Mouse (Mus musculus) liver, embryonic 15.5 days (tissue): Measurements from ENCODE around the gene Arhgef17. TPM values are rescaled to one million over a fixed set of nuclear protein-coding genes. Genes with fewer than 3 reads are reported as not detected.

ENCODE experiments used
- ATAC-seq: fragments of 200-750 bp; cut with Nextera tagmentation; 2 replicates; pipeline ENCODE4 v1.8.0; 2017; ENCODE audit warnings: moderate number of reproducible peaks, mild to moderate bottlenecking, moderate library complexity; ENCODE audit not compliant: insufficient read depth
- H3K27ac ChIP-seq: fragments of 300-500 bp; sonication (generic); replicated peaks from 2 replicates; pipeline ENCODE4 v1.5.1; 2015; ENCODE audit warnings: mild to moderate bottlenecking, inconsistent platforms
- H3K27me3 ChIP-seq: fragments of 300-500 bp; sonication (generic); 2 replicates; pipeline ENCODE4 v1.6.1; 2015; ENCODE audit warnings: mild to moderate bottlenecking, inconsistent platforms
- H3K36me3 ChIP-seq: fragments of 300-500 bp; sonication (generic); replicated peaks from 2 replicates; pipeline ENCODE4 v1.6.1; 2015; ENCODE audit warnings: moderate library complexity, mild to moderate bottlenecking, inconsistent platforms
- H3K4me1 ChIP-seq: fragments of 300-500 bp; sonication (generic); replicated peaks from 2 replicates; pipeline ENCODE4 v1.6.1; 2015; ENCODE audit warnings: inconsistent platforms
- H3K4me2 ChIP-seq: fragments of 300-500 bp; sonication (generic); 2 replicates; pipeline ENCODE4 v1.6.1; 2015; ENCODE audit warnings: moderate library complexity, mild to moderate bottlenecking, inconsistent platforms
- H3K4me3 ChIP-seq: fragments of 300-500 bp; sonication (generic); replicated peaks from 2 replicates; pipeline ENCODE4 v1.5.1; 2015; ENCODE audit warnings: mild to moderate bottlenecking, inconsistent platforms
- H3K9ac ChIP-seq: fragments of 300-500 bp; sonication (generic); 2 replicates; pipeline ENCODE4 v1.6.1; 2015; ENCODE audit warnings: moderate library complexity, mild to moderate bottlenecking, inconsistent platforms
- H3K9me3 ChIP-seq: fragments of 300-500 bp; sonication (generic); replicated peaks from 2 replicates; pipeline ENCODE4 v1.6.1; 2016; ENCODE audit warnings: inconsistent platforms
- WGBS: fragments of 180-500 bp; shearing (Covaris S2); methylation state at CpG from one replicate; pipeline ENCODE4 v1.1.7; 2015; ENCODE audit warnings: mixed read lengths; ENCODE audit not compliant: insufficient replicate concordance; 5-methylcytosine and 5-hydroxymethylcytosine counted together
- polyA plus RNA-seq: library from polyadenylated mRNA; unstranded; fragments of >200 nt; fragmentation: Nextera tagmentation; extraction: Ambion mirVana; gene quantifications from 2 replicates; pipeline ENCODE4 v1.2.1, GENCODE M21; 2015

Gene Arhgef17
- polyA plus RNA-seq, 1 experiment from 2014 or later, result 0.76 TPM

DNA sequence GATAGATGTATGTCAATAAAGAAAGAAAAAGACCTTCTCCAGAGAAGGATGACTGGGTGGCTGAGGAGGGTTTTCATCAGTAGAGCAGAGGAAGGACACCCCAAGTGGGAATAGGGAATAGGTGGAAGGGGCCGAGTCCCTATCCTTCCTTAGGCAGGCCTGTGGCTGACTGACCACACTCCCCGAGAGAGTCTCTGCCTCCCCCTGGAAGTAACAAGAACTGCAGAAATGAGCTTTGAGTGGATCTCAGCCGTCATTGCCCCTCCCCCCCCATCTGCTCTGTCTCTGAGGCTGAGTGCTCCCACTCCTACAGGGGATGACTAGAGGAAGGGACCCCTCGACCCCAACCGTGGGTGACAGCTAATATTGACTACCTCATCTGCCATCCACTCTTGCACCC, 9.3 kb upstream of the Arhgef17 start:
- Histone ChIP-seq H3K4me3 (no peak overlapping the region), H3K36me3 (no peaks in the 10 kb centered on the region), H3K9ac (no peak overlapping the region), H3K27ac (no peak overlapping the region), H3K4me2 (no peak overlapping the region), H3K27me3 (no peaks in the 10 kb centered on the region), H3K4me1 (0 out of 2 replicates have a peak, but pooled peaks cover 9% of the 10 kb centered on the region), H3K9me3 (no peaks in the 10 kb centered on the region)
- WGBS, result 20% methylated on average over 5 of the region's 5 CpGs
- no peak for ATAC-seq

DNA sequence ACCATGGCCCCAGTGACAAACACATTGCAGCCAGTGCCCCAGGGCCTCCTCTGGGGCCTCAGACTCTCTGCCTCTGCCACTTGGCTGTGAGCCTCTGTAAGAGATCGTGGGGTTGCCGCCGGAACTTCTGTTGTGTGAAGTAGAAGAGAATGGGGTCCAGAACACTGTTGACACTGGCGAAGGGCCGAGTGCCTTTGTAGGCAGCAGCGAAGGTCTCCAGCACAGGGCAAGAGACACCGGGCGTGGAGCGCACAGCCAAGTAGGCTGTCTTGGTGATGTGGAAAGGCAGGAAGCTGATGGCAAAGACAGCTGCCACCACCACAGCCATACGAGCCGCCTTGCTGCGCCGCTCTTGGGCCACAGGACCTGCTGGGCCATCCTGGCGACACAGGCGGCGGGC, 6.2 kb upstream of the Arhgef17 start:
- no peak overlapping the region for H3K9ac ChIP-seq
- H3K4me3 ChIP-seq, result no peak overlapping the region
- 81% methylated on average over 16 of the region's 16 CpGs for WGBS
- peaks cover 1% of the 10 kb centered on the region; the same call in 1 of the 2 replicates for H3K4me1 ChIP-seq
- ATAC-seq, result no peak
- peaks cover 12% of the 10 kb centered on the region for H3K27me3 ChIP-seq
- no peaks in the 10 kb centered on the region for H3K9me3 ChIP-seq
- no peak overlapping the region for H3K27ac ChIP-seq
- H3K4me2 ChIP-seq, result no peak overlapping the region
- no peaks in the 10 kb centered on the region for H3K36me3 ChIP-seq

DNA sequence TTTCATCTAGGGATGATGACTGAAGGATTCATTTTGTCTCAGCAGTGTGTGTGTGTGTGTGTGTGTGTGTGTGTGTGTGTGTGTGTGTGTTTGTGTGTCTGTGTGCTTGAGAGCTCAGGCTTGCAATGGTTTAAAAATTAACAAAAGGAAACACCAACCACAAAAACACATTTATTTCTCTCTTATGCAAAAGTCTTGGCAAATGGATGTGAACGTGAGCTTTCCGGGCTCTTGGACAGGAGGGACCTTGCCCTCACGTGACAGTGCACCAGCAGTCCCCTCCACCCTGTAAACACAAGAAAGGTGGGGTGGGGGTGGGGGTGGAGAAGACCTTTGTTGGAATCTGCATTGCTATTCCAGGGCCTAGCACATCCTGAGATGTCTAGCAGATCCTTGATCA, 5.6 kb upstream of the Arhgef17 start:
- Histone ChIP-seq H3K4me3 (no peak overlapping the region), H3K27me3 (peaks cover 19% of the 10 kb centered on the region), H3K27ac (no peak overlapping the region), H3K36me3 (no peaks in the 10 kb centered on the region), H3K4me1 (peaks cover 6% of the 10 kb centered on the region), H3K9ac (no peak overlapping the region), H3K4me2 (no peak overlapping the region), H3K9me3 (no peaks in the 10 kb centered on the region)
- 67% methylated on average over 3 of the region's 3 CpGs for WGBS
- no peak for ATAC-seq

DNA sequence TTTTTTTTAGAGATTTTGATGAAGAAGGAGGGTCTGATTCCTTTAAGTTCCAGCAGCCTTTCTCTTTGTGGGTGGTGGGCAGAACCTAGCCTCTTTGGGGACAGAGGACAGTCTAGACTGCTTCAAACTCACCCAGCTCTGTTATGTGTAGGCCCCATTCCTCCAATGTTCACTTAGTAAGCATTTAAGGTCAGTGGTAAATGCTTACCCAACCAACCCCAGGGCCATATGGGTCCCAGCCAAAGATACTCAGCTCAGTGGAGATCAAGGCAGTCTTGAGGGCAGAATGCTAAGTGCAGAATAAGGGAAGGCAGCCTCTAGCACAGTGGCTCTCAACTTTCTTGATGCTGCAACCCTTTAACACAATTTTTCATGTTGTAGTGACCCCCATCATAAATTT, 1.6 kb upstream of the Arhgef17 start:
- Histone ChIP-seq H3K4me2 (no peak overlapping the region), H3K27ac (no peak overlapping the region)

DNA sequence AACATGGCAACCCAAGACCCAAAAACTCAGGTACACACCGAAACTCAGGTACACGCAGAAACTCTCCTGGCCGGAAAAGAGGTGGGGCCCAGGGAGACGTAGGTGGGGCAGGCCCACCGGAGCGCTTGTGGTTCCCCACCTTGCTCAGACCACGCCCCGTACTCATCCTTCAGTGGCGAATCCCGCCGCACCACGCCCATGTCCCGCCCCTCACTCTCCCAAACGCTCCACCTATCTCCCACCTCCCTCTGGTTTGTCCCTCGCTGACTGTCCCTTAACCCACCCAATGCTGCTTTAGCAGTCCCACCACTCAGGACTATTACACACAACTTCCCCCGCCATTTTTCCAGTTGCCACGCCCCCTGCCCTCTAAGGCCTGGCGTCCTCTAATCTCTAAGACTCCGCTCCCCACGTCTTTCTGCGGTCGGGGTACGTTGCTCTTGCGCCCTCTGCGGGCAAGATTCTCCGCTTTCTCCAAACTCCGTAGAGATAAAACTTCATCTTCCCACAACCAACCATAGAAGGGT, 637 bp upstream of the Arhgef17 start:
- Histone ChIP-seq H3K9me3 (no peaks in the 10 kb centered on the region), H3K9ac (no peak overlapping the region), H3K36me3 (no peaks in the 10 kb centered on the region), H3K4me1 (peaks cover 24% of the 10 kb centered on the region), H3K4me3 (peak overlapping the region; percentile 54), H3K4me2 (peak overlapping the region; percentile 73), H3K27me3 (peaks cover 68% of the 10 kb centered on the region), H3K27ac (peak overlapping the region; percentile 65; the same call in 1 of the 2 replicates)
- WGBS, result under 1% methylated on average over 27 of the region's 27 CpGs
- ATAC-seq, result peak; percentile 75

More for the DNA sequence above, 1.6 kb upstream of the Arhgef17 start:
- ATAC-seq, result no peak
- Histone ChIP-seq H3K9me3 (no peaks in the 10 kb centered on the region), H3K9ac (no peak overlapping the region), H3K27me3 (peaks cover 58% of the 10 kb centered on the region), H3K4me1 (peaks cover 24% of the 10 kb centered on the region), H3K36me3 (no peaks in the 10 kb centered on the region), H3K4me3 (no peak overlapping the region)

DNA sequence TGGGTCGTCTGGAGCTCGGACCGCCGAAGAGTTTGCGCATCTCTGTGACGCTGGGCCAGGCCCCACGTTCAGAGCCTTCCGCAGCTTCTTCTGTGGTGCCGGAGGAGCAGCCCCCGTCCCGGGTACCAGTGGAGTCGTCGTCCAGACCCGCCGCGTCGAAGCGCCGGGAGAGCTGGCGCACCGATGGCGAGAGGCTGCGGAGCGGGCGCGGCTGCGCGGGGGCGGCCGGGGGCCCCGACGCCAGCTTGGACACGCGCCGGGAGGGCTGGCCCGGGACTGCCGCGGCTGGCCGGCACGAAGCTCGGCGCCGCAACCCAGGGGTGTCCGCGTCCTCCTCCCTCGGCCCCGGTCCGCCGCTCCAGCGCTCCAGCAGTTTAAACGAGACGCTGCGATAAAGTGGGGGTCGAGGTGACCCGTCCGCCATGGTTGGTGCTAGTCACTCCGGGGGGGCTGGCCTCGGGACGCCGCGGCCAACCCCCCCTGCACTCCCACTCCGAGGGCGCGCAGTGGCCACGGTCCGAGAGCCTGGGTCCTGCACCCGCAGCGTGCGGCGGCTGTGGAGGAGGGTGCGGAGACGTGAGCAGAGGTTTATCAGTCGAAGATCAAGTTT, 486 bp downstream of the Arhgef17 start:
- Histone ChIP-seq H3K9ac (peak overlapping the region; percentile 21), H3K4me1 (peaks cover 35% of the 10 kb centered on the region), H3K4me3 (peak overlapping the region; percentile 54), H3K27ac (peak overlapping the region; percentile 65; the same call in 1 of the 2 replicates), H3K36me3 (no peaks in the 10 kb centered on the region), H3K4me2 (peak overlapping the region; percentile 73), H3K27me3 (peaks cover 79% of the 10 kb centered on the region), H3K9me3 (no peaks in the 10 kb centered on the region)
- ATAC-seq, result peak; percentile 17; the same call in 1 of the 2 replicates
- under 1% methylated on average over 70 of the region's 73 CpGs for WGBS

DNA sequence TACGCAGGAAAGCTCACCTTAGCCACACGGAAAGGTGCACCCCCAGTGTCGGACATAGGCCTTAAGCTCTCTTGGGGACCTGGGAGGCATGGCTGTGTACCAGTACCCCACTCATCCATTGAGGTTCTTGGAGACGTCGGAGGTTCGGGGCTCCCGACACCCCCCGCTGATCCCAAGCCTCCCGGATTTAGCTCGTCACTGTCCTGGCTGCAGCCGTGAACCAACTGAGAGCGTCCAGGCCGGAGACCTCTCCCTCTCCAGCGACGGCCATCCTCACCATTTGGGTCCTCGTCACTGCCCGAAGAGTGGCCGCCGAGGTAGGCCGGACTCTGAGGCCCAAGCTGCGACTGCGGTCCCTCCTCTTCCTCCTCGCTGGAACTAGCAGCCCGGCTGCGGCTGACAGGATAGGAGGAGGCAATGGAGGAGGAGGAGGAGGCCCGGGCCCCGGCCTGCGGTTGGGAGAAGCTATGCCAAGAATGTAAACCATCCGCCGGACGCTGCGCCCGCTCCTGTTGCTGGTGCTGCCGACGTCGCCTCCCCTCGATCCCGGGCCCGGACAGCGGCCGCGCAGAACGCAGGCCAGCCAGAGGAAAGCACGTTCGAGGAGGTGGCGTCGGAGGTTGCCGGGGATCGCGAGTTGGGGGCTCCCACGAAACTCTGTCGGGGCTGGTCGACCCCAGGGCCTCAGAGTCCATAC, 1.1 kb downstream of the Arhgef17 start:
- Histone ChIP-seq H3K9me3 (no peaks in the 10 kb centered on the region), H3K36me3 (no peaks in the 10 kb centered on the region), H3K9ac (peak overlapping the region; percentile 21), H3K4me1 (peaks cover 39% of the 10 kb centered on the region), H3K4me2 (peak overlapping the region; percentile 73), H3K27ac (no peak overlapping the region; the same call in 1 of the 2 replicates), H3K27me3 (peaks cover 86% of the 10 kb centered on the region), H3K4me3 (peak overlapping the region; percentile 54)
- no peak for ATAC-seq
- WGBS, result 13% methylated on average over 51 of the region's 53 CpGs

DNA sequence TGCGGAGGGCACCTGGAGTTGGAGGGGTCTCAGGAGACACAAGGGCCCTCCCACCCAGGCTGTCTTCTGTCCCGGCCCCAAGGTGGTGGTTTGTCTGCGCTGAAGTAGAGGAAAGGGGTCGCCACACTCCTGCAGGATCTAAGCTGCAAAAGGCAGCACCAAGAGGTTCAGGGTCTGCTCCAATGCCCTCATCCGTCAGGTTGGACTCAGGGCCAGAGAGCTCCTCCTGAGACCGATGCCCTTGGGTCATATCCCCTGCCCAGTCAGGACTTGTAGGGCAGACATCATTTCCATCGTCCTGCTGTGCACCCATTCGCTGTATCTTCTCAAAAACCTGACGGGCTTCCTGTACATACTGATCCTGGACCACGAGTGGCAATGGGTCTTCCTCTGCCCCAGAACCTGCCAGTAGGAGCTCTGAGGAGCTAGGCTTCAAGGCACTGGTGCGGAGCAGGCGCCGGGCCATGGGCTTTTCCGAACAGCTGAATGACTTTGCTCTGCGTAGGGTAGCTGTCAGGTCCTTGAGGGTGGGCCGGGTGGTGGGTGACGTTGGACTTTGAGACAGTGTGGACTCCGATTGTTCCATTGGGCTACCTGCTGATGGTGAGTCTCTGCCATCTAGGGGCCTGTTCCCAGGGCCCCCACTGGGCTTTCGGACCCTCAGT, 2.1 kb downstream of the Arhgef17 start:
- H3K36me3 ChIP-seq, result no peaks in the 10 kb centered on the region
- peaks cover 39% of the 10 kb centered on the region for H3K4me1 ChIP-seq
- no peak overlapping the region for H3K27ac ChIP-seq
- ATAC-seq, result no peak
- peaks cover 95% of the 10 kb centered on the region for H3K27me3 ChIP-seq
- WGBS, result 69% methylated on average over 19 of the region's 19 CpGs
- no peak overlapping the region for H3K9ac ChIP-seq
- no peaks in the 10 kb centered on the region for H3K9me3 ChIP-seq
- peak overlapping the region; percentile 73 for H3K4me2 ChIP-seq
- peak overlapping the region; percentile 54 for H3K4me3 ChIP-seq

DNA sequence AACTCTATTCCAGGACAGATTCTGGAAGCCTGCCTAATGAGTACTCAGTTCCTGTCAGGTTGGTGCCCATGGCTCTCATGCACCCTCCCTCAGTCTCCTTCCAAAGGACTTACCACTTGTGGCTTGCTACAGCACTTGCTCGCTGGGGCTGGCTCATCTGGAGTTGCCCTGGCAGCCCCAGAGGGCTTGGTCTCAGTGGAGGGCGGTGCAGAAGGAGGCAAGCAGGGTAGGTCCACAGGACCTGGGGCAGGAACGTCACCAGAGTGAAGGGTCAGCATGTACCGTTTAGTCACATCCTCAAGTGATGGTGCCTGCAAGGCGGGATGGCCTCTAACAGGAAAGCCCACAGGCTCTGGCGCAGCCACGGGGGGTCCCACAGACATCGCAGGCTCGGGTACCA, 3.5 kb downstream of the Arhgef17 start:
- no peak overlapping the region for H3K9ac ChIP-seq

DNA sequence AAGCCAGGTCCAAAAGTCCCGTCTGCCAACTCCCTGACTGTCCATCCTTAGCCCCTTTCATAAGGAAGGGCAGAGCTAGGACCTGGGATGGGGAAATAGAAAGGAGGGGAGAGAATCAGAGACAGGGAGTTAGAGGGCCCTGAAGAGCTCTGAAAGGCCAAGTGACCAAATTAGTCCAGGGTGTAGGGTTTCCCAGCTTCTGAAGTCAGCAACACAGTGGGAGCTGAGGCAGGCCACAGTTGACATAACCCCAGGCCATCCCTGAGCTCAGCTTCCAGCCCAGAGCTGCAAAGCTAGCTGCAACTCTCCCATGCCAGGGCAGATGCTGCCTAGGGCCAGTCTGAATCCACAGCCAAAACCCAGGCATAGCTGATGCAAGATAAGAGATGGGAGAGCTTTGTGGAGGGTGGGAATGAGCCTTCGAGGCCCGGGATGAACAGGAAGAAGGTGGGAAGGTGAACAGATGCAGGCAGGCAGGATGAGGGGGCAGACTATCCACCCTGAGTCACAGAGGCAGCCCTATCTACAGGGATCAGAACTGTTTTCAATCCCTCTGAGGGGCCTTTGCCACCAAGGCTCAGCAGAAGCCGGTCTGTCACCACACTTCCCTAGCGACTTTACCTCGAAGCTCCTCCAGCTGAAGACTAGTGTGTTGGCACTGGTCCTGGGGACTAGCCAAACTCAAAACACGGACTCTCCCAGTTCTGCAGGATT, 4.5 kb downstream of the Arhgef17 start:
- no peaks in the 10 kb centered on the region for H3K9me3 ChIP-seq
- H3K4me1 ChIP-seq, result peaks cover 33% of the 10 kb centered on the region
- peaks cover 77% of the 10 kb centered on the region for H3K27me3 ChIP-seq
- 29% methylated on average over 7 of the region's 7 CpGs for WGBS
- peak overlapping the region; percentile 16 for H3K4me2 ChIP-seq
- peak overlapping the region; percentile 14; the same call in 1 of the 2 replicates for H3K4me3 ChIP-seq
- no peak overlapping the region for H3K27ac ChIP-seq
- no peak for ATAC-seq
- H3K36me3 ChIP-seq, result no peaks in the 10 kb centered on the region
- H3K9ac ChIP-seq, result no peak overlapping the region

More for the DNA sequence above, 3.5 kb downstream of the Arhgef17 start:
- Histone ChIP-seq H3K9me3 (no peaks in the 10 kb centered on the region), H3K27ac (no peak overlapping the region), H3K4me3 (peak overlapping the region; percentile 21), H3K36me3 (no peaks in the 10 kb centered on the region), H3K27me3 (peaks cover 87% of the 10 kb centered on the region), H3K4me1 (peaks cover 39% of the 10 kb centered on the region), H3K4me2 (peak overlapping the region; percentile 16)
- no peak for ATAC-seq
- 61% methylated on average over 9 of the region's 9 CpGs for WGBS
